Mouse (Mus musculus) C2C12 (cell line): Measurements from ENCODE around the gene Lamb3. TPM values are rescaled to one million over a fixed set of nuclear protein-coding genes. Genes with fewer than 3 reads are reported as not detected.

Source experiments
- H3K27me3 ChIP-seq: one replicate; pipeline ENCODE4 v1.6.1; 2011; ENCODE audit not compliant: control insufficient read depth, insufficient read depth, insufficient read length
- H3K36me3 ChIP-seq: one replicate; pipeline ENCODE4 v1.6.1; 2011; ENCODE audit not compliant: control insufficient read depth, insufficient read depth
- H3K4me3 ChIP-seq: one replicate; pipeline ENCODE4 v1.5.1; 2011; ENCODE audit warnings: mild to moderate bottlenecking, control low read depth; ENCODE audit not compliant: poor library complexity, insufficient read depth, severe bottlenecking
- H3K79me2 ChIP-seq: one replicate; pipeline ENCODE4 v1.6.1; 2011; ENCODE audit not compliant: control insufficient read depth, insufficient read depth
- H3K79me3 ChIP-seq: one replicate; pipeline ENCODE4 v1.6.1; 2011; ENCODE audit warnings: low read depth, control low read depth
- H3ac ChIP-seq: one replicate; pipeline ENCODE3; 2011; ENCODE audit warnings: low read depth; ENCODE audit not compliant: control insufficient read depth, insufficient read length
- CEBPB ChIP-seq: IDR thresholded peaks from one replicate; pipeline ENCODE4 v1.6.1; 2011; ENCODE audit warnings: low read depth, mild to moderate bottlenecking, control low read depth, moderate library complexity
- CTCF ChIP-seq: IDR thresholded peaks from one replicate; pipeline ENCODE4 v1.5.1; 2011; ENCODE audit not compliant: control insufficient read depth, insufficient read depth, insufficient read length
- FOSL1 ChIP-seq: IDR thresholded peaks from one replicate; pipeline ENCODE4 v1.8.0; 2011; ENCODE audit warnings: mild to moderate bottlenecking, low read length; ENCODE audit not compliant: poor library complexity, insufficient read depth, severe bottlenecking
- MAX ChIP-seq: IDR thresholded peaks from one replicate; pipeline ENCODE4 v1.6.1; 2011; ENCODE audit warnings: mild to moderate bottlenecking, control low read depth
- MYOD1 ChIP-seq: IDR thresholded peaks from one replicate; pipeline ENCODE4 v1.6.1; 2011; ENCODE audit warnings: low read depth; ENCODE audit not compliant: control insufficient read depth, insufficient read length
- MYOG ChIP-seq: IDR thresholded peaks from one replicate; pipeline ENCODE4 v1.6.1; 2011; ENCODE audit not compliant: control insufficient read depth, insufficient read length; ENCODE audit errors: extremely low read depth
- USF1 ChIP-seq: IDR thresholded peaks from one replicate; pipeline ENCODE4 v1.6.1; 2011; ENCODE audit warnings: low read depth, mild to moderate bottlenecking, control low read depth, moderate library complexity
- polyA plus RNA-seq: library from polyadenylated mRNA; unstranded; fragments of >200 nt; fragmentation: generic; extraction: Trizol; gene quantifications from one replicate; pipeline ENCODE4 v1.2.1, GENCODE M21; 2012; ENCODE audit warnings: missing spikeins

The Lamb3 gene
- polyA plus RNA-seq, 1 experiment: 5.3 TPM

DNA sequence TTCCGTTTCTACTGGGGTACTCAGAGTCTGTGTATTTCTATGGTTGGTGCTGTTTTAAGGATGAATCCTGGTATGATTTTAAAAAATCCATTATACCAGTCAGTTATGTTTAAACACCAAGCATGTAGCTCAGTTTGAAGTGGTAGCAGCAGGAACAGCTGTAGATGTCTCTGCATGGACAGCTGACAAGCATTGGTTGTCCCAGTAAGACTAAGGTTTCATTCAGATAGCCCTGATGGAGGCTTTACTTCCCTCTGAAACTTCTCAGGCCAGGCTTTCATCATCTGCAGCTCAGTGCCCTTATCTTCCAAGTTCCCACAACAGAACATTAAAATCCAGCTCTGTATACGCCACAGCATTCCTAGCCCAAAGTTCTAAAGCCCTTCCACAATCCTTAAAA lies 25.2 kb downstream of the Lamb3 start:
- no peaks in the 10 kb centered on the region for H3K79me2 ChIP-seq
- no peak for TF ChIP-seq MAX
- TF ChIP-seq USF1: no peak
- no peak for TF ChIP-seq MYOG
- TF ChIP-seq CTCF: no peak
- TF ChIP-seq MYOD1: no peak
- no peak for TF ChIP-seq FOSL1
- no peak for TF ChIP-seq CEBPB
- H3K27me3 ChIP-seq: no peaks in the 10 kb centered on the region
- H3ac ChIP-seq: no peak overlapping the region
- no peaks in the 10 kb centered on the region for H3K79me3 ChIP-seq
- H3K36me3 ChIP-seq: no peaks in the 10 kb centered on the region
- H3K4me3 ChIP-seq: no peak overlapping the region

DNA sequence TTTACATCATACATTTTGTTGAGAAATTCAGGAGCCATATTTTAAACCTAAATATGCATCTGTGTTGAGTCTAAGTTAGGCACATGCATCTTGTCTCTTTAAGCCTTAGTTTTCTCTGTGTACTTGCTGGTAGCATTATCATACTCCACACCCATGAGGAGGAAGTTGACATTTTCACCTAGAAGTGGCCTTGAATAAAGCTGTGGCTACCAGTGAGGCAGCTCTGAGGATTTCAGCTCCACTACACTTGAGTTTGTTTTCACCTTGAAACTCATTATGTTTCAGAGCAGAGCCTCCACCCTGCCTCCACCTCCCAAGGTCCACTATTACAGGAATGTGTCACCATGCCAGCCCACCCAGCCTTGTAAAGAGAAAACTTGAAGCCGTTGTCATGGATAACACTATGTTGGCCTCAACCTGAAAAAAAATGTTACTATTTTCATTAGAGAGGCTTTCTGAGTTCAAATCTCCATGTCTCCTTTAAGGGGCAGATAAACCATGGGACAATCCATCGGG lies 26.7 kb downstream of the Lamb3 start:
- H3K79me2 ChIP-seq: no peaks in the 10 kb centered on the region
- H3K27me3 ChIP-seq: no peaks in the 10 kb centered on the region
- no peaks in the 10 kb centered on the region for H3K79me3 ChIP-seq
- H3K36me3 ChIP-seq: no peaks in the 10 kb centered on the region
- H3K4me3 ChIP-seq: no peak overlapping the region
- TF ChIP-seq USF1 (no peak), CTCF (no peak), CEBPB (no peak), FOSL1 (no peak), MYOD1 (no peak), MAX (no peak), MYOG (no peak)
- H3ac ChIP-seq: no peak overlapping the region

DNA sequence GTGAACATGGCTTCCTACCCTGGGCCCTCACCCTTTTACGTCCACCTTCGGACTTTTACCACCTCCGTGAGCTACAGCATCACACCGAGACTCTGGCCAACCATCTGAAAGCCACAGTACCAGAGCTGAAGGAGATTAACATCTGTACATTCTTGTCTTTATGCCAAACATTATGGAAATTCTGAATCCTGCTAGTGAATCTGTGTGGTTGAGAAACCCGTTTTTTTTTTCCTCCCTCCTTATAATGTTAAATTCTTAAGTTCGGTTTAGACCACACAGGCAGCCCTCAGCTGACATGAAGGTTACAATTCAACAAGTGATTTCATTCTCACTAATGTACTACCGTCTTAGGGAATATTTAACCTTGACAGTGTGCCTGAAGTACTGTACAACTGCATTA lies 27.4 kb downstream of the Lamb3 start:
- Histone ChIP-seq H3ac (no peak overlapping the region), H3K4me3 (no peak overlapping the region)
- TF ChIP-seq MAX: no peak

DNA sequence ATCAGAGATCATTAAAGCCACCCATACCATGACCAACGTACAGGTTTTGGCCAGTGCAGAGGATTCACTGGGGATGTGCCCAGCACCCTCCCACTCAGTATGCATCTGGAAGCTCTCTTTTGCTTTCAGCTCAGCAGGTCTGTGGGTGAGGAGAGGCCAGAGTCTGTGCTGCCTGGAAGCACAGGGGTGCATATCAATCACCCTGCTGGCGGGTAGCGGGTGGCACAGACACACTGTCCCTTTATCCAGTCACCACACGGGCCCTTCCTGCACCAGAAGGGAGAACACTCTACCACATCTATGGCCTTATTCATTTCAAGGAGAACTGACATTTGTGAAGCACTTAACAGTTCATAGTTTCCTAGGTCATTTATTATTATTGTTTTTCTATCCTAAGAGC lies 30.9 kb downstream of the Lamb3 start:
- Histone ChIP-seq H3K79me3 (no peaks in the 10 kb centered on the region), H3K79me2 (no peaks in the 10 kb centered on the region), H3K36me3 (no peaks in the 10 kb centered on the region), H3K4me3 (no peak overlapping the region), H3ac (no peak overlapping the region), H3K27me3 (no peaks in the 10 kb centered on the region)
- TF ChIP-seq MYOD1: no peak
- no peak for TF ChIP-seq USF1
- no peak for TF ChIP-seq CEBPB
- no peak for TF ChIP-seq FOSL1
- TF ChIP-seq CTCF: no peak
- no peak for TF ChIP-seq MYOG
- TF ChIP-seq MAX: no peak

More for the DNA sequence above, 27.4 kb downstream of the Lamb3 start:
- no peaks in the 10 kb centered on the region for H3K79me3 ChIP-seq
- H3K79me2 ChIP-seq: no peaks in the 10 kb centered on the region
- H3K36me3 ChIP-seq: no peaks in the 10 kb centered on the region
- no peaks in the 10 kb centered on the region for H3K27me3 ChIP-seq

DNA sequence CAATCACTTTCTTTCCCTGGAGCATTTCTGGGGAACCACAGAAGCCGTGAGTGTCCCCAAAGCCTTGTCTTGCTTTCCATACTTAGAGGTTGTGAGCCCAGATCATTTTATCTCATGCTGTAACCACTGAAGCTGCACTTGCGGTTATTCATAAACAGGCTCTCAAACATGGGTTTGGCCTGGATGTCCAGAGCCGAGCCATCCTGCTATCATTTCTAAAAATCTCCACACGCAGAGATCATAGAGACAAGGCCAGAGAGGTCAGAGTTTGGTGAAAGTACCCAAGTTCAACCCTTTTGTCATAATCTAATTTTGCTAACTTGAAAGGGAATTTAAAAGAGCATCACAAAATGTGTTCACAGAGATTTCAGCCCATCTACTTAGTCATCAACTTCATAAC lies 33.9 kb downstream of the Lamb3 start:
- TF ChIP-seq USF1 (no peak), CEBPB (no peak), MAX (no peak), CTCF (no peak), MYOG (no peak), MYOD1 (no peak), FOSL1 (no peak)
- Histone ChIP-seq H3K79me2 (no peaks in the 10 kb centered on the region), H3ac (no peak overlapping the region), H3K36me3 (no peaks in the 10 kb centered on the region), H3K27me3 (no peaks in the 10 kb centered on the region), H3K79me3 (no peaks in the 10 kb centered on the region), H3K4me3 (no peak overlapping the region)

DNA sequence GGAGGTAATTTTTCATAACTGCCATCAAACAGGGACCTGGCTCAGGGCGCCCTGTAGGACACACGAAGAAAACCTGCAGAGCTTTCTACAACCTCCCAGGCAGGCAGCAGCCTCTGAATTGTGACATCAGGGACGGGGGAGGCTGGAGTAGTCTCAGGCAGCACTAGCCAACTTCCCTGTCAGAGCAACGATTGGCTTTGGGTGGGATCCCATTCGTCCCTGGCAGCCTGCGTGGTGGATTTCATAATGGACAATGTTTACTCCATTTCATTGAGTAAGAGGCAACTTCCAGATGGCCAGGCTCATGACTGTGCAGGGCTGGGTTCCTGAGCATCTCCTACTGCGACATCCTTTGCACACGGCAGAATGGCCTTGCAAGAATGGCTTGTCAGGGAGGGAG lies 34.7 kb downstream of the Lamb3 start:
- no peak overlapping the region for H3K4me3 ChIP-seq
- H3K36me3 ChIP-seq: no peaks in the 10 kb centered on the region
- H3K79me2 ChIP-seq: no peaks in the 10 kb centered on the region
- no peak overlapping the region for H3ac ChIP-seq
- no peaks in the 10 kb centered on the region for H3K79me3 ChIP-seq
- no peaks in the 10 kb centered on the region for H3K27me3 ChIP-seq
- TF ChIP-seq CTCF (no peak), USF1 (no peak), CEBPB (no peak), MAX (no peak), FOSL1 (no peak), MYOD1 (no peak), MYOG (no peak)
